8 mouse cellular contexts compared by ENCODE assay signal in the genomic region with DNA sequence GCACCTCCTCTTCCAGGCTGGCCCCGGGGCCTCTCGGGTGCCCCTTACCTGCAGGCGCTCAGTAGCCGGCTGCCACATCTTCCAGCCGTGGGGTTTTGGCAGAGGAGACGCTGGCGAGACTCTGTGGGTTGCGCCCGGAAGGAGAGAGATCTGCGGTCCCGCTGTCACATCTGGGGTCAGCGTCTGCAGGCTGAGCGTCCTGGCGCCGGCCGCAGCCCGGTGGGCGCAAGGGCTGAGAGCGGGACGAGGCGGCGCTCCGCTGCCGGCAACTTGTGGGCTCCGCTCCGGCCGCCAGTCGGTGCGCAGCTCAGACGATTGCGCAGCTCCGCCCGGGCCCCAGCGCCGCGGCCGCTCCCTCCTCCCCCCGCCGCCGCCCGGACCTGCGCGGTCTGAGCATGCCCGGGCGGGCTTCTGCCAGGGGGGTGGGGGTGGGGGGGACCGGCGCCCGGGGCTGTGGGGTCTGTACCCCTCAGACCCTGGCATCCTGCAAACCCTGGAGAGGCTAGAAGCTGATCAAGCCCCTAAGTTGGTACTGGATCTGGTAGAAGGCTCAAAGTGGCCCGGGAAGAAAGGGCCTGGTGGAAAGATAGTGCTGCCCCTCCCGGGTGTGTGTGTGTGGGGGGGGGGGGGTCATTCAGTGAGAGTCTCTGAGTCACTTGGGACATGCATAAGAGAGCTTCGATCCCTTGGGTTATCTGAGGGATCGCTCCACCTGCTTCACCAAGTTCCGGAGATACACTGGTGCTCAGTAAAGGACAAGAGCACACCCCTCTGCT.
DNase-seq lines count a peak whose midpoint lies in the region; ATAC-seq lines count a peak whose summit lies in the region.

No protein-coding gene starts in this region.

- peak overlapping the region; percentile 86 for H3K4me2 ChIP-seq in forebrain, embryonic 13.5 days
- peak overlapping the region; percentile 93 for H3K4me2 ChIP-seq in lung, embryonic 15.5 days

- WGBS in forebrain, embryonic 13.5 days: 2% methylated on average over 38 of the region's 53 CpGs
- 3% methylated on average over 46 of the region's 53 CpGs for whole genome bisulfite sequencing in lung, embryonic 15.5 days

- H3K36me3 ChIP-seq in forebrain, embryonic 13.5 days (ENCODE audit: poor library complexity, severe bottlenecking): no peaks in the 10 kb centered on the region
- no peaks in the 10 kb centered on the region for H3K36me3 ChIP-seq in lung, embryonic 15.5 days

- peak; percentile 72 for ATAC-seq in cerebellum, adult (ENCODE audit: insufficient number of reproducible peaks, low FRiP score, low TSS enrichment)
- ATAC-seq in forebrain, embryonic 13.5 days: peak; percentile 93
- ATAC-seq in lung, embryonic 15.5 days (ENCODE audit: borderline replicate concordance, extremely low read depth, low FRiP score, low TSS enrichment): peak; percentile 79
- peak; percentile 18; the same call in 1 of the 2 replicates for ATAC-seq in neutrophil, adult 5-6 weeks (ENCODE audit: extremely low read depth, insufficient number of reproducible peaks, low FRiP score, poor library complexity, severe bottlenecking)
- ATAC-seq in erythroid progenitor cell, adult 5-6 weeks (replicated peaks; ENCODE audit: low FRiP score, poor library complexity, severe bottlenecking): no peak

- peak overlapping the region; percentile 35; the same call in 1 of the 2 replicates for H3K27ac ChIP-seq in forebrain, embryonic 13.5 days
- H3K27ac ChIP-seq in lung, embryonic 15.5 days: no peak overlapping the region

- H3K9ac ChIP-seq in forebrain, embryonic 13.5 days: peak overlapping the region; percentile 81
- peak overlapping the region; percentile 48 for H3K9ac ChIP-seq in lung, embryonic 15.5 days

- 0 out of 2 replicates have a peak, but pooled peaks cover 5% of the 10 kb centered on the region for H3K27me3 ChIP-seq in forebrain, embryonic 13.5 days
- peaks cover 21% of the 10 kb centered on the region for H3K27me3 ChIP-seq in lung, embryonic 15.5 days

- peaks cover 35% of the 10 kb centered on the region for H3K4me1 ChIP-seq in forebrain, embryonic 13.5 days
- peaks cover 4% of the 10 kb centered on the region; the same call in 1 of the 2 replicates for H3K4me1 ChIP-seq in lung, embryonic 15.5 days

- peak; percentile 44 for DNase-seq in ES-CJ7 (ENCODE audit: low read depth, low spot score)
- DNase-seq in heart, postnatal 10 days: peak; percentile 47 to 62
- DNase-seq in layer of hippocampus, adult 18-20 months (ENCODE audit: low spot score in 2 of 2): peak; percentile 30 to 64

- peak overlapping the region; percentile 67 for H3K4me3 ChIP-seq in forebrain, embryonic 13.5 days
- peak overlapping the region; percentile 58 for H3K4me3 ChIP-seq in lung, embryonic 15.5 days

- H3K9me3 ChIP-seq in forebrain, embryonic 13.5 days (replicated peaks): no peaks in the 10 kb centered on the region
- H3K9me3 ChIP-seq in lung, embryonic 15.5 days: no peaks in the 10 kb centered on the region

- intact Hi-C loops in heart, postnatal 10 days (cut with DNase I): loop anchor here (10.0 kb wide), 3 partner anchors 180 to 540 kb away; no protein-coding TSS in a partner anchor
